Mouse (Mus musculus): ENCODE results near the gene RPS10-NUDT3.

- TF ChIP-seq CTCF (IDR thresholded peaks at IDR 0.05; ENCODE audit: control insufficient read depth, insufficient read depth, insufficient replicate concordance, low read depth, low read length), result no peak
- TF ChIP-seq POLR2A (IDR thresholded peaks at IDR 0.05; ENCODE audit: control insufficient read depth, low read depth, low read length), result no peak
Observed at GRCm38 (mm10) chr17:27637333-27637732, 2.3 kb upstream of the RPS10-NUDT3 start.

All from testis, adult 2 months (tissue).